Mouse (Mus musculus): ENCODE results near the gene Olfr1396. TPM values are rescaled to one million over a fixed set of nuclear protein-coding genes. Genes with fewer than 3 reads are reported as not detected.
"Not testable (repeated sequence)": the region's sequence is repeated elsewhere in the genome, so short reads cannot be mapped to it uniquely, and the experiment has no call there.

Olfr1396 gene
- polyA plus RNA-seq, 1 experiment: not detected

- no peaks in the 10 kb centered on the region for H3K27me3 ChIP-seq (ENCODE audit: control insufficient read depth, insufficient read depth, low read length)
Measured at GRCm38 (mm10) chr11:49083146-49083545, 31.5 kb downstream of the Olfr1396 start.

GRCm38 (mm10) chr11:49081886-49082285 lies 32.8 kb downstream of the Olfr1396 start:
- H3K4me3 ChIP-seq (ENCODE audit: control insufficient read depth, low read depth, low read length): no peak overlapping the region
- no peak for TF ChIP-seq CTCF (IDR thresholded peaks at IDR 0.05; ENCODE audit: control insufficient read depth, insufficient read depth, insufficient replicate concordance, low read depth, low read length)
- TF ChIP-seq POLR2A (IDR thresholded peaks at IDR 0.05; ENCODE audit: control insufficient read depth, low read depth, low read length): no peak

More at GRCm38 (mm10) chr11:49083146-49083545, 31.5 kb downstream of the Olfr1396 start:
- Histone ChIP-seq H3K27ac (ENCODE audit: control insufficient read depth, insufficient read depth, low read depth, low read length) (no peak overlapping the region), H3K4me3 (ENCODE audit: control insufficient read depth, low read depth, low read length) (no peak overlapping the region), H3K4me1 (ENCODE audit: control insufficient read depth, insufficient read depth, low read length) (peaks cover 4% of the 10 kb centered on the region), H3K36me3 (ENCODE audit: control insufficient read depth, insufficient read depth, low read length) (no peaks in the 10 kb centered on the region)
- TF ChIP-seq POLR2A (IDR thresholded peaks at IDR 0.05; ENCODE audit: control insufficient read depth, low read depth, low read length) (no peak), CTCF (IDR thresholded peaks at IDR 0.05; ENCODE audit: control insufficient read depth, insufficient read depth, insufficient replicate concordance, low read depth, low read length) (no peak)

GRCm38 (mm10) chr11:49081356-49081755 lies 33.3 kb downstream of the Olfr1396 start:
- no peaks in the 10 kb centered on the region for H3K4me1 ChIP-seq (ENCODE audit: control insufficient read depth, insufficient read depth, low read length)
- H3K27me3 ChIP-seq (ENCODE audit: control insufficient read depth, insufficient read depth, low read length): no peaks in the 10 kb centered on the region
- TF ChIP-seq POLR2A (IDR thresholded peaks at IDR 0.05; ENCODE audit: control insufficient read depth, low read depth, low read length) (no peak), CTCF (IDR thresholded peaks at IDR 0.05; ENCODE audit: control insufficient read depth, insufficient read depth, insufficient replicate concordance, low read depth, low read length) (no peak)
- no peak overlapping the region for H3K4me3 ChIP-seq (ENCODE audit: control insufficient read depth, low read depth, low read length)
- no peaks in the 10 kb centered on the region for H3K36me3 ChIP-seq (ENCODE audit: control insufficient read depth, insufficient read depth, low read length)
- H3K27ac ChIP-seq (ENCODE audit: control insufficient read depth, insufficient read depth, low read depth, low read length): no peak overlapping the region

More at GRCm38 (mm10) chr11:49081886-49082285, 32.8 kb downstream of the Olfr1396 start:
- H3K36me3 ChIP-seq (ENCODE audit: control insufficient read depth, insufficient read depth, low read length): no peaks in the 10 kb centered on the region
- no peaks in the 10 kb centered on the region for H3K4me1 ChIP-seq (ENCODE audit: control insufficient read depth, insufficient read depth, low read length)
- H3K27me3 ChIP-seq (ENCODE audit: control insufficient read depth, insufficient read depth, low read length): no peaks in the 10 kb centered on the region
- H3K27ac ChIP-seq (ENCODE audit: control insufficient read depth, insufficient read depth, low read depth, low read length): no peak overlapping the region

- Histone ChIP-seq H3K4me1 (ENCODE audit: control insufficient read depth, insufficient read depth, low read length) (no peaks in the 10 kb centered on the region), H3K27me3 (ENCODE audit: control insufficient read depth, insufficient read depth, low read length) (no peaks in the 10 kb centered on the region), H3K27ac (ENCODE audit: control insufficient read depth, insufficient read depth, low read depth, low read length) (no peak overlapping the region), H3K4me3 (ENCODE audit: control insufficient read depth, low read depth, low read length) (no peak overlapping the region), H3K36me3 (ENCODE audit: control insufficient read depth, insufficient read depth, low read length) (no peaks in the 10 kb centered on the region)
- no peak for TF ChIP-seq POLR2A (IDR thresholded peaks at IDR 0.05; ENCODE audit: control insufficient read depth, low read depth, low read length)
- no peak for TF ChIP-seq CTCF (IDR thresholded peaks at IDR 0.05; ENCODE audit: control insufficient read depth, insufficient read depth, insufficient replicate concordance, low read depth, low read length)
Measured at GRCm38 (mm10) chr11:49080636-49081035, 34.0 kb downstream of the Olfr1396 start.

- no peaks in the 10 kb centered on the region for H3K36me3 ChIP-seq (ENCODE audit: control insufficient read depth, insufficient read depth, low read length)
- H3K27me3 ChIP-seq (ENCODE audit: control insufficient read depth, insufficient read depth, low read length): no peaks in the 10 kb centered on the region
- no peak for TF ChIP-seq CTCF (IDR thresholded peaks at IDR 0.05; ENCODE audit: control insufficient read depth, insufficient read depth, insufficient replicate concordance, low read depth, low read length)
- no peak for TF ChIP-seq POLR2A (IDR thresholded peaks at IDR 0.05; ENCODE audit: control insufficient read depth, low read depth, low read length)
- no peak overlapping the region for H3K27ac ChIP-seq (ENCODE audit: control insufficient read depth, insufficient read depth, low read depth, low read length)
- H3K4me3 ChIP-seq (ENCODE audit: control insufficient read depth, low read depth, low read length): no peak overlapping the region
- no peaks in the 10 kb centered on the region for H3K4me1 ChIP-seq (ENCODE audit: control insufficient read depth, insufficient read depth, low read length)
Measured at GRCm38 (mm10) chr11:49078719-49079118, 36.0 kb downstream of the Olfr1396 start.

GRCm38 (mm10) chr11:49077012-49077411 lies 37.7 kb downstream of the Olfr1396 start:
- Histone ChIP-seq H3K4me1 (ENCODE audit: control insufficient read depth, insufficient read depth, low read length) (no peaks in the 10 kb centered on the region), H3K27me3 (ENCODE audit: control insufficient read depth, insufficient read depth, low read length) (no peaks in the 10 kb centered on the region), H3K4me3 (ENCODE audit: control insufficient read depth, low read depth, low read length) (no peak overlapping the region), H3K27ac (ENCODE audit: control insufficient read depth, insufficient read depth, low read depth, low read length) (no peak overlapping the region), H3K36me3 (ENCODE audit: control insufficient read depth, insufficient read depth, low read length) (no peaks in the 10 kb centered on the region)
- no peak for TF ChIP-seq CTCF (IDR thresholded peaks at IDR 0.05; ENCODE audit: control insufficient read depth, insufficient read depth, insufficient replicate concordance, low read depth, low read length)
- no peak for TF ChIP-seq POLR2A (IDR thresholded peaks at IDR 0.05; ENCODE audit: control insufficient read depth, low read depth, low read length)

GRCm38 (mm10) chr11:49076001-49076757 lies 38.5 kb downstream of the Olfr1396 start, which contains the start of gene Ifi47:
Ifi47 (plus strand) TSS chr11:49076587.
- not testable (repeated sequence) for H3K27me3 ChIP-seq (ENCODE audit: control insufficient read depth, insufficient read depth, low read length); H3K36me3 ChIP-seq (ENCODE audit: control insufficient read depth, insufficient read depth, low read length); H3K4me3 ChIP-seq (ENCODE audit: control insufficient read depth, low read depth, low read length); H3K27ac ChIP-seq (ENCODE audit: control insufficient read depth, insufficient read depth, low read depth, low read length); H3K4me1 ChIP-seq (ENCODE audit: control insufficient read depth, insufficient read depth, low read length)
